Mouse (Mus musculus) forebrain, embryonic 14.5 days (tissue): ENCODE measurements around the gene Kxd1. TPM values are rescaled to one million over a fixed set of nuclear protein-coding genes. Genes with fewer than 3 reads are reported as not detected.
A peak's percentile ranks its signal among the peaks of the same experiment; 100 is the strongest.

Source experiments
- ATAC-seq: fragments of 200-750 bp; cut with Nextera tagmentation; 2 replicates; pipeline ENCODE4 v1.8.0; 2017; ENCODE audit warnings: mild to moderate bottlenecking, moderate library complexity
- DNase-seq: peaks from one replicate; pipeline ENCODE4 v3.0.0-alpha.2; 2015; ENCODE audit warnings: low spot score
- H3K27ac ChIP-seq: fragments of 300-500 bp; sonication (generic); 2 replicates; pipeline ENCODE4 v1.5.1; 2014; ENCODE audit warnings: low read depth, mild to moderate bottlenecking, control low read depth, low read length, moderate library complexity
- H3K27me3 ChIP-seq: fragments of 300-500 bp; sonication (generic); replicated peaks from 2 replicates; pipeline ENCODE4 v1.6.1; 2014; ENCODE audit warnings: low read length, control low read depth, mixed read lengths; ENCODE audit not compliant: control insufficient read depth, insufficient read depth
- H3K36me3 ChIP-seq: fragments of 300-500 bp; sonication (generic); 2 replicates; pipeline ENCODE4 v1.6.1; 2014; ENCODE audit warnings: low read length, control low read depth; ENCODE audit not compliant: control insufficient read depth, insufficient read depth
- H3K4me1 ChIP-seq: fragments of 300-500 bp; sonication (generic); 2 replicates; pipeline ENCODE4 v1.6.1; 2014; ENCODE audit warnings: antibody characterized with exemption, low read length, control low read depth; ENCODE audit not compliant: control insufficient read depth, insufficient read depth
- H3K4me2 ChIP-seq: fragments of 300-500 bp; sonication (generic); 2 replicates; pipeline ENCODE4 v1.6.1; 2014; ENCODE audit warnings: mild to moderate bottlenecking, control low read depth, low read length
- H3K4me3 ChIP-seq: fragments of 300-500 bp; sonication (generic); 2 replicates; pipeline ENCODE4 v1.5.1; 2014; ENCODE audit warnings: low read depth, low read length, control low read depth
- H3K9ac ChIP-seq: fragments of 300-500 bp; sonication (generic); 2 replicates; pipeline ENCODE4 v1.6.1; 2014; ENCODE audit warnings: mild to moderate bottlenecking, low read length, control low read depth, moderate library complexity
- H3K9me3 ChIP-seq: fragments of 300-500 bp; sonication (generic); replicated peaks from 2 replicates; pipeline ENCODE4 v1.6.1; 2016; ENCODE audit warnings: low read length, control low read depth, mixed read lengths; ENCODE audit not compliant: control insufficient read depth
- whole genome bisulfite sequencing: fragments of 180-500 bp; shearing (Covaris S2); extraction: QIAGEN DNeasy Blood & Tissue Kit; methylation state at CpG from one replicate; pipeline ENCODE4 v1.1.7; 2014; 5-methylcytosine and 5-hydroxymethylcytosine counted together
- polyA plus RNA-seq: library from polyadenylated mRNA; unstranded; fragments of >200 nt; fragmentation: Nextera tagmentation; extraction: Ambion mirVana; gene quantifications from 2 replicates; pipeline ENCODE4 v1.2.1, GENCODE M21; 2014

The Kxd1 gene
- 49.1 and 57.9 TPM in 2 replicates for polyA plus RNA-seq

DNA sequence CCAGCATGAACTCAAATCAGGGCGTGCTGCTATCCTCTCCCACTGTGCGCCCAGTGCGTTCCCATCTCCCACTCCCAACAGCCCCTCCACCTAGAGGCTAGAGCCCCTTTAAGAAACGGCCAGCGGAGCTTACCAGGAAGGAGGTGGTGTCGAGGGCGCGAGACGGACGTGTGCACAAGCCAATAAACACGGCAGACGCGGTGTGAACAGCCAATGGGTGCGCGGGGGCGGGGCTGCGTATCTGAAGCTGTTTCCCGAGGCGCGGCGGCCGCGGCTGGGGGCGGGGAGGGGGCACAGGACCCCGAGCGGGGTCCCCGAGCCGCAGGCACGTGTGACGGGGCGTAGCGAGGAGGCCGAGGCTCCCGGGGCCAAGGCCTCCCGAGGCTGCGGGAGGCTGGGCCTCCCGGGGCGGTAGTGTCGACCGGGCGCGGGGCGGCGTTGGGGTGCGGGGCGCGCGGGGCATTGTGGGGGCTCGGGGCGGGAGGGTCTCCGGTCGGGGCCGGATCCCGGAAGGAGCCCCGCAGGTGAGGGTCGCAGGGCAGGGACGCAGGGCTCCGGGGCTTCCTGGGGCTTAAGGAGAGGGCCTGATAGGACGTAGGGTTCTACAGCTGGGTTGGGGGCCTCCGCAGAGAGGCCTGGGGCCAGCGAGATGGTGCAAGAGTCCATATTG, at the start of gene Kxd1, which contains the start of gene Fkbp8:
Gene Kxd1 (minus strand): TSS at position 445 of the 670 bp plus-strand sequence.
Gene Fkbp8 (plus strand): TSS at position 213 of the 670 bp plus-strand sequence.
- ATAC-seq (peak; percentile 94), DNase-seq (peak; percentile 98)
- Histone ChIP-seq H3K36me3 (peaks cover 33% of the 10 kb centered on the region), H3K4me3 (peak within 1 kb of the TSS; percentile 82), H3K9ac (peak within 1 kb of the TSS; percentile 95), H3K4me2 (peak within 1 kb of the TSS; percentile 88), H3K27me3 (no peaks in the 10 kb centered on the region), H3K4me1 (peaks cover 9% of the 10 kb centered on the region), H3K9me3 (no peaks in the 10 kb centered on the region), H3K27ac (peak within 1 kb of the TSS; percentile 82)
- under 1% methylated on average over 59 of the region's 61 CpGs for WGBS

DNA sequence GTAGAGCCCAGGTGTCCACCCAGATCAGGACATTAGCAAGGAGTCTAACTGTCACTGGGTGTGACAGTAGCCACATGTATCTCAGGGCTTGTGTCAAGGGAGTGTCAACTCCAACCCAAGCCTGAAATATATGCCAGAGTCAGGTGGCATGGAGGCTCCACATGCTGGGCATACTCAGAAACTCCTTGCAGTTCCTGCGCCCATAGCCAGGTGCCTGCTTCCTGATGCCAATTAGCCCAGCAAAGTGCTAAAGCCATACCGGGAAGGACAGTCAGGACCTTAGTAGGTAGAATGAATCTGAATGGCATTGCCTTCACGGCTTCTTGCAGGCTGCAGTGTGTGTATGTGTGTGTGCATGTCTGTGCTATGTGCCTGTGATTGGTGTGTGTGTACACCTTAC, 49.5 kb upstream of the Kxd1 start:
- no peak overlapping the region for H3K4me3 ChIP-seq
- peaks cover 40% of the 10 kb centered on the region for H3K36me3 ChIP-seq
- no peaks in the 10 kb centered on the region for H3K27me3 ChIP-seq
- ATAC-seq (no peak), DNase-seq (no peak)
- H3K4me1 ChIP-seq = no peaks in the 10 kb centered on the region
- H3K9ac ChIP-seq = no peak overlapping the region
- H3K4me2 ChIP-seq = no peak overlapping the region
- no peak overlapping the region for H3K27ac ChIP-seq
- WGBS = 95% methylated on average over 3 of the region's 3 CpGs
- H3K9me3 ChIP-seq = no peaks in the 10 kb centered on the region

DNA sequence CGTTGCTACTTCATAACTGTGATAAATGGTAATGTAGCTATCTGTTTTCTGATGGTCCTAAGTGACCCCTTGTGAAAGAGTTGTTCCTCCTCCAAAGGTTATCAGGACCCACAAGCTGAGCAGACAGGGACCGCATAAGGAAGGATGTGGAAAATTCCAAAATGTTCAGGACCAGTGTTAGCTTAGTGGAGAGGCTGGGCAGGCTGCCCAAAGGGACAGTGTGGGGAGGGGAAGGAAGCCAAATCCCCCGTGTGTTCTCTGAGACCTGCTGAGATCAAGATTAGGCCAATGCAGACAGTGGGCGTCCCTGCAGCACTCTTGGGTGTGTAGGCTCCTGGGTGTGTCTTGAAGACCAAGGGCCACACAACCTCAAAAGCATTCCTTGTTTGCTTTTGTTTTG, 47.2 kb upstream of the Kxd1 start:
- H3K27me3 ChIP-seq = no peaks in the 10 kb centered on the region
- no peak overlapping the region for H3K4me2 ChIP-seq
- peaks cover 17% of the 10 kb centered on the region for H3K36me3 ChIP-seq
- WGBS = 87% methylated on average over 4 of the region's 4 CpGs
- no peak overlapping the region for H3K4me3 ChIP-seq
- H3K9ac ChIP-seq = no peak overlapping the region
- no peak overlapping the region for H3K27ac ChIP-seq
- no peak for DNase-seq
- no peaks in the 10 kb centered on the region for H3K4me1 ChIP-seq
- no peaks in the 10 kb centered on the region for H3K9me3 ChIP-seq
- ATAC-seq = no peak

DNA sequence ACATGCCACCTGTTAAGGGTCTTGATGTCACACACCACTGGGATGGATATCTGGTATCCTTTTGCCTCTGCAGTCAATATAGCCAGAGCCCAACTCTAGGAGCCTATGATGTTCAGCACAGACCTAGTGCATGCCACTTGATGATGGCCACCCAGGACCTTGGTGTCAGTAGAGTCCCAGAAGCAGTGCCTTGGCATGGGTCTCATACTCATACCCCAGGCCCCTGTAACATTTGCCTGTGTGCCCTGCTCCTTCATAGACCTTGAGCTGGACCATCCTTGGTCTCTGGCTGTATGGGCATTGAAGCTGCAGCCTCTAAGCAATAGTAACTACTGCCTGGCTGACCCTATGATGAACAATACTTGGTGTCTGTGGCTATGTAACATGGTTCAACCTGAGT, 46.5 kb upstream of the Kxd1 start:
- H3K36me3 ChIP-seq = peaks cover 15% of the 10 kb centered on the region

DNA sequence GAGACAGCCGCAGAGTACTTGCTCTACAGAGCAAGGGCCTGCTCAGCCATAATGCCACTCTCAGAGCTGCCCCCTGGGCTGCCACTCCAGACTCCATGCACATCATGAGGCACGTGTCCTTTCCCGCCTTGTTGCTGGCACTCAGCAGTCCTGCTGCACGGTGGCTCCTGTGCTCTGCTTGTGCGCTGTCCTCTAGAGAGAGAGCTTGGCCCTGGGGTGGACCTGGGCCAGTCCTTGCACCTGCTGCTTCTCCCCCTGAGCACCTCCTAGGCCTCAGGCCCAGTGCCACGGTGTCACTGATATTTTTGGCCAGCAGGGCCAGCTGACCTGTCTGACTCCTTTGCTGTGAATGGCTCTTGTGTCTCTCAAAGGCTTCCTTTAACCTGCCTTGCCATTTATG, 43.2 kb upstream of the Kxd1 start:
- no peak overlapping the region for H3K27ac ChIP-seq
- H3K4me2 ChIP-seq = no peak overlapping the region
- H3K36me3 ChIP-seq = 0 out of 2 replicates have a peak, but pooled peaks cover 7% of the 10 kb centered on the region
- H3K4me1 ChIP-seq = no peaks in the 10 kb centered on the region
- WGBS = 78% methylated on average over 6 of the region's 6 CpGs
- H3K27me3 ChIP-seq = no peaks in the 10 kb centered on the region
- DNase-seq = no peak
- H3K4me3 ChIP-seq = no peak overlapping the region
- H3K9me3 ChIP-seq = no peaks in the 10 kb centered on the region
- no peak for ATAC-seq
- no peak overlapping the region for H3K9ac ChIP-seq

More for the DNA sequence above, 46.5 kb upstream of the Kxd1 start:
- no peak for ATAC-seq
- no peak overlapping the region for H3K9ac ChIP-seq
- no peaks in the 10 kb centered on the region for H3K4me1 ChIP-seq
- H3K27me3 ChIP-seq = no peaks in the 10 kb centered on the region
- DNase-seq = no peak
- no peak overlapping the region for H3K4me3 ChIP-seq
- H3K9me3 ChIP-seq = no peaks in the 10 kb centered on the region
- no peak overlapping the region for H3K27ac ChIP-seq
- H3K4me2 ChIP-seq = no peak overlapping the region

DNA sequence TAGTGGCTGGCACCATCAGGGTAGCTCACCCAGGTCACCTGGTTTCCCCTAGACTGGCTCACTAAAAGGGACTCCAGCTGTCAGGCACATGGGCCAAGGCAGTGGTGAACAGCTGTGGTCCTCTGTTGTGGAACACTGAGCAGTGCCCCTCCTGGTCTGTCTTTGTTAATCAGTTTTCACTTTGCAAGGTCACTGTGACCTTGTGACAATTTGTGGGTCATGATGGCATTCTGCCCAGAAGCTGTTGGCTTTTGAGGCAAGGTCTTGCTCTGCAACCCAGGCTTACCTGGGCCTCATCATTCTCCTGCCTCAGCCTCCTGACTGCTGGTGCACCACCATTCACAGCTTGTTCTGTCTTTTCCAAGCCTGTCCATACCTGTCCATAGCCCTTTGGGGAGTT, 42.6 kb upstream of the Kxd1 start:
- H3K4me2 ChIP-seq = no peak overlapping the region
- H3K9ac ChIP-seq = no peak overlapping the region
- no peaks in the 10 kb centered on the region for H3K9me3 ChIP-seq
- no peaks in the 10 kb centered on the region for H3K4me1 ChIP-seq
- no peak overlapping the region for H3K27ac ChIP-seq
- H3K27me3 ChIP-seq = no peaks in the 10 kb centered on the region
- no peak for ATAC-seq
- H3K36me3 ChIP-seq = 0 out of 2 replicates have a peak, but pooled peaks cover 6% of the 10 kb centered on the region
- no peak overlapping the region for H3K4me3 ChIP-seq
- no peak for DNase-seq

DNA sequence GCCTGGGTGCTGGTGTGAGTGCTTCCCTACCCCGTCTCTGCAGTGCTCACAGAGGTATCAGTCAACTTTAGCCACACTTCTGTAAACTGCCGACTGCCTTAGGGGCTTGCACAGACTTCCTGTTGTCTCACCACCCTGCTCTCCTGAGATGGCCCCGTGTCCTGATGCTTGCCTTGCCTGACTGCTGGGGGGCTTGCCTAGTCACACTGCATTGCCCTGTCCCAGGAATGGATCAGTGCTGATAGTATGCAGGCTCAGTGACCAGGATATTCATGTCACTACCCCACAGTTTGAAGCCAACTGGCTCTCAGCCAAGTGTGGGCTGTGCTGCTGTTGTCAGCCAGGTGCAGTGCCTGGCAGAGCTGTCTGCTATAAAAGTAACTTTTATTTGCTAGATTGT, 37.8 kb upstream of the Kxd1 start:
- DNase-seq (peak; percentile 17), ATAC-seq (no peak)
- Histone ChIP-seq H3K4me1 (no peaks in the 10 kb centered on the region), H3K4me2 (no peak overlapping the region), H3K27me3 (no peaks in the 10 kb centered on the region), H3K27ac (no peak overlapping the region), H3K36me3 (no peaks in the 10 kb centered on the region), H3K4me3 (no peak overlapping the region), H3K9me3 (no peaks in the 10 kb centered on the region), H3K9ac (no peak overlapping the region)
- 76% methylated on average over 3 of the region's 3 CpGs for WGBS

DNA sequence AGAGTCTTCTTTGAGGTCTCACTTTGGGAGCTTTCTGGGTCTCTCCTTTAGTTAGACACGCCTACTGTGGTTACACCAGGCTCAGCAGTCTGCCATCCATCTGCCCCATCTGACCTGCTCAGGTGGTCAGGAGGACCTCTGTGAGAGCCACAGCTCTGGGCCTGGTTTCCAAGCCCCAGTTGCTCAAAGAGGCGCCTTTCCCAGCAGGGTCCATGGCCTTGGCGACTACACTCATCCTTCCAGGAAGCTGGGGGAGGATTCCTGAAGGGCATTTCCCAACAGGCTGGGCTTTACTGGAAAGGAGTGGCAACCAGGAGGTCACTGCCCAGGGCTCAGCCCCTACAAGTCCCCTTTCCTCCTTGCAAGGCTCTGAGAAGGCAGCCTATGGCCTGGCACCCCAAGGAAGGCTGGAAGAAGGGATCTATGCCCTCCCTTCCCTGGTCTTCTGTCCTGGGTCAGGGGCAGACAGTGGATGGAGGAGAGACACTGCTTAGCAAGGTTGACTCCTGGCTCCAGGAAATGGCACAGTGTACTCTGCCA, 37.0 kb upstream of the Kxd1 start:
- Histone ChIP-seq H3K27me3 (no peaks in the 10 kb centered on the region), H3K9me3 (no peaks in the 10 kb centered on the region), H3K36me3 (no peaks in the 10 kb centered on the region), H3K9ac (no peak overlapping the region), H3K27ac (no peak overlapping the region), H3K4me1 (no peaks in the 10 kb centered on the region), H3K4me2 (no peak overlapping the region), H3K4me3 (no peak overlapping the region)
- 77% methylated on average over 3 of the region's 3 CpGs for WGBS
- no peak for DNase-seq
- ATAC-seq = no peak

DNA sequence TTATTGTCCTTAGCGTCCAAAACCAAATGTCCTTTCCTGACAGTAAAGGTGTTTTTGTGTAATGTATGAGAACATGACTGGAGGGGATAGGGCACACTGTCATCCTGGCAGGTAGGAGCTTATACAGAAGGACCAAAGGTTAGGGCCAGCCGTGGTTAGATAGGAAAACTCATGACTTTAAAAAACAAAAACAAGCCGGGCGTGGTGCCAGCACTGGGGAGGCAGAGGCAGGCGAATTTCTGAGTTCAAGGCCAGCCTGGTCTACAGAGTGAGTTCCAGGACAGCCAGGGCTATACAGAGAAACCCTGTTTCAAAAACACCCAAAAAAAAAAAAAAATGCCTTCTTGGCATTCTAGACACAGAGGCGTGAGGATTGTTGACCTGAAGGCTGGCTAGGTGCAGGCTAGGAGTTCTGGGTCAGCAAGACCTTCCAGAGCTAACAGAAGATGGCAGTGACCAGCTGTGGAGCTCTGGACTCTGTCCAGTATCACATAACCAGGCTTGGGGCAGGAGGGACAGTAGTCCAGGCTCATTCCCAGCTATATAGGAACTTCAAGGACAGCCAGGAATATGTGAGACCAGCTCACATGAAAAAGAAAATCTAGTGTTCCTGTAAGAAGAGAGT, 36.1 kb upstream of the Kxd1 start:
- H3K4me3 ChIP-seq = no peak overlapping the region
- H3K27me3 ChIP-seq = no peaks in the 10 kb centered on the region
- DNase-seq (no peak), ATAC-seq (no peak)
- no peak overlapping the region for H3K4me2 ChIP-seq
- H3K27ac ChIP-seq = no peak overlapping the region
- no peaks in the 10 kb centered on the region for H3K36me3 ChIP-seq
- H3K9ac ChIP-seq = no peak overlapping the region
- H3K9me3 ChIP-seq = no peaks in the 10 kb centered on the region
- no peaks in the 10 kb centered on the region for H3K4me1 ChIP-seq
- 94% methylated on average over 6 of the region's 6 CpGs for WGBS
